Comparison of ENCODE assay signal across 25 mouse cellular contexts in the genomic region with DNA sequence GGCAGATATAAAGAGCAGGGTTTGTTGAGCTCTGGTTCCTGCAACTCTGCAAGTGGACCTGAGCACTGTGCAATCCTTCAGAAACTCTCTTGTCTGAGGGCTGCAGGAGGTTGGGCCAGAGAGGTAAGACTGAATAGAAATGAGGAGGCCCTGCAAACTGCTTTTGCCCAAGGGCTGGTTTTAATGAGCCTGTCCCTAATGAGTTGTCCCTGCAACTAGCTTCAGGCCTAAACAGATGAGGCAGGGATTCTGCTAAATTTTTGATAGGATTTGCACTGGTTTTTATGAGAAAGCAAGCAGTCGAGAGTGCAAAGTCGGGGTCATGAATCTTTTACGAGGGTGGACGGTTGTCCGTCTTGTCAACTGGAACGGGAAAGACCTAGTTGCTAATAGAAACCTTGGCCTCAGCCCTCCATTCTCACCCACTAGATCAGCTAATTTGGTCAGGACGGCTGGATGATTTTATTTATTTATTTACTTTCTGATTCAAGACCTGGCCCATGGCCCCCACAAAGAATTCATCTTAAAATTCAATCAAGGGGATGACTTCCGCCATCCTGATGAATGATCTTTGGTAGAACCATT.
A peak's percentile ranks its signal among the peaks of the same experiment; 100 is the strongest.
DNase-seq lines count a peak whose midpoint lies in the region; ATAC-seq and TF ChIP-seq lines count a peak whose summit lies in the region.
"Had no signal": no experiment of that assay in that cellular context is flagged by ENCODE, and none has a peak within 500 bp of the region (broad histone marks: within the 10 kb centered on the region; RNA-seq: fewer than 3 reads in every experiment).

No protein-coding gene starts in this region.

- ATAC-seq in forebrain, embryonic 12.5 days (ENCODE audit: low FRiP score) = peak; percentile 60; the same call in 1 of the 2 replicates
- no peak for ATAC-seq in forebrain, embryonic 15.5 days (replicated peaks)
- ATAC-seq in midbrain, embryonic 13.5 days = peak; percentile 85
- no peak for ATAC-seq in midbrain, embryonic 11.5 days (ENCODE audit: low FRiP score)
- ATAC-seq in midbrain, embryonic 15.5 days (replicated peaks) = peak; percentile 77
- ATAC-seq in monocyte, adult 5-6 weeks (replicated peaks; ENCODE audit: insufficient number of reproducible peaks, low FRiP score, low TSS enrichment, poor library complexity, severe bottlenecking) = no peak
- ATAC-seq: forebrain, embryonic 13.5 days had no signal

- H3K4me1 ChIP-seq in forebrain, embryonic 12.5 days = peaks cover 25% of the 10 kb centered on the region
- H3K4me1 ChIP-seq in forebrain, embryonic 15.5 days = peaks cover 13% of the 10 kb centered on the region
- H3K4me1 ChIP-seq in midbrain, embryonic 13.5 days (replicated peaks) = peaks cover 28% of the 10 kb centered on the region
- no peaks in the 10 kb centered on the region for H3K4me1 ChIP-seq in midbrain, embryonic 11.5 days (ENCODE audit: control insufficient read depth, insufficient read depth, low read length)
- H3K4me1 ChIP-seq in midbrain, embryonic 15.5 days = peaks cover 24% of the 10 kb centered on the region
- H3K4me1 ChIP-seq: liver, embryonic 13.5 days; lung, embryonic 15.5 days had no signal

- H3K27me3 ChIP-seq in forebrain, embryonic 12.5 days = 0 out of 2 replicates have a peak, but pooled peaks cover 5% of the 10 kb centered on the region
- H3K27me3 ChIP-seq in forebrain, embryonic 15.5 days = no peaks in the 10 kb centered on the region
- no peaks in the 10 kb centered on the region for H3K27me3 ChIP-seq in midbrain, embryonic 13.5 days
- no peaks in the 10 kb centered on the region for H3K27me3 ChIP-seq in midbrain, embryonic 11.5 days (ENCODE audit: control insufficient read depth, insufficient read depth, low read length)
- H3K27me3 ChIP-seq in midbrain, embryonic 15.5 days (replicated peaks) = no peaks in the 10 kb centered on the region
- H3K27me3 ChIP-seq: forebrain, embryonic 13.5 days; liver, embryonic 13.5 days; lung, embryonic 15.5 days had no signal

- H3K9me3 ChIP-seq in forebrain, embryonic 12.5 days = no peaks in the 10 kb centered on the region
- no peaks in the 10 kb centered on the region for H3K9me3 ChIP-seq in forebrain, embryonic 15.5 days
- H3K9me3 ChIP-seq in midbrain, embryonic 13.5 days = no peaks in the 10 kb centered on the region
- no peaks in the 10 kb centered on the region for H3K9me3 ChIP-seq in midbrain, embryonic 11.5 days (ENCODE audit: control insufficient read depth, low read length)
- H3K9me3 ChIP-seq in midbrain, embryonic 15.5 days = no peaks in the 10 kb centered on the region
- H3K9me3 ChIP-seq: forebrain, embryonic 13.5 days; liver, embryonic 13.5 days; lung, embryonic 15.5 days had no signal

- H3K4me2 ChIP-seq in forebrain, embryonic 12.5 days = no peak overlapping the region
- H3K4me2 ChIP-seq in forebrain, embryonic 15.5 days (replicated peaks) = no peak overlapping the region
- no peak overlapping the region for H3K4me2 ChIP-seq in midbrain, embryonic 13.5 days (replicated peaks)
- no peak overlapping the region for H3K4me2 ChIP-seq in midbrain, embryonic 11.5 days
- no peak overlapping the region for H3K4me2 ChIP-seq in midbrain, embryonic 15.5 days
- H3K4me2 ChIP-seq: forebrain, embryonic 13.5 days; heart, embryonic 11.5 days; liver, embryonic 13.5 days; lung, embryonic 15.5 days had no signal

- intact Hi-C loops in gastrocnemius, adult 2 months (cut with DNase I) = no loop called here

- H3K27ac ChIP-seq in forebrain, embryonic 12.5 days = 0 out of 2 replicates have a peak overlapping the region, but pooled peaks have one; percentile 9
- no peak overlapping the region for H3K27ac ChIP-seq in forebrain, embryonic 15.5 days (replicated peaks)
- H3K27ac ChIP-seq in midbrain, embryonic 13.5 days = peak overlapping the region; percentile 76
- H3K27ac ChIP-seq in midbrain, embryonic 11.5 days (ENCODE audit: low read depth, low read length) = no peak overlapping the region
- peak overlapping the region; percentile 68 for H3K27ac ChIP-seq in midbrain, embryonic 15.5 days
- no peak overlapping the region for H3K27ac ChIP-seq in gastrocnemius, adult 2 months
- H3K27ac ChIP-seq: forebrain, embryonic 13.5 days; left cerebral cortex, adult 2 months; liver, embryonic 13.5 days; lung, embryonic 15.5 days; macrophage had no signal

- WGBS in forebrain, embryonic 12.5 days = 61% methylated on average over 8 of the region's 8 CpGs
- WGBS in forebrain, embryonic 15.5 days = 44% methylated on average over 8 of the region's 8 CpGs
- 64% methylated on average over 8 of the region's 8 CpGs for WGBS in midbrain, embryonic 13.5 days
- WGBS in midbrain, embryonic 11.5 days = 75% methylated on average over 8 of the region's 8 CpGs
- 51% methylated on average over 8 of the region's 8 CpGs for WGBS in midbrain, embryonic 15.5 days

- no peak overlapping the region for H3K9ac ChIP-seq in forebrain, embryonic 12.5 days
- no peak overlapping the region for H3K9ac ChIP-seq in forebrain, embryonic 15.5 days (replicated peaks)
- no peak overlapping the region for H3K9ac ChIP-seq in midbrain, embryonic 13.5 days (replicated peaks)
- no peak overlapping the region for H3K9ac ChIP-seq in midbrain, embryonic 11.5 days (ENCODE audit: low read length)
- no peak overlapping the region for H3K9ac ChIP-seq in midbrain, embryonic 15.5 days
- H3K9ac ChIP-seq: forebrain, embryonic 13.5 days; liver, embryonic 13.5 days; lung, embryonic 15.5 days had no signal

- TF ChIP-seq CTCF in gastrocnemius, adult 2 months (IDR thresholded peaks at IDR 0.05) = no peak

- DNase-seq in midbrain, embryonic 11.5 days (ENCODE audit: low spot score, missing footprints) = no peak
- no peak for DNase-seq in cerebellum, adult 11-12 months
- DNase-seq in gastrocnemius, adult 2 months = no peak
- DNase-seq: adrenal gland, postnatal 25 days; cerebellum, adult 2 months; cerebellum, postnatal 36 days; heart, postnatal 14 days; kidney, adult 9 months; kidney, postnatal 4 days; layer of hippocampus, adult 9-11 months; left cerebral cortex, postnatal 4 days; liver, embryonic 13.5 days; right cerebral cortex, postnatal 4 days; thymus, adult 2 months had no signal

- no peak overlapping the region for H3K4me3 ChIP-seq in forebrain, embryonic 12.5 days (replicated peaks)
- H3K4me3 ChIP-seq in forebrain, embryonic 15.5 days = no peak overlapping the region
- H3K4me3 ChIP-seq in midbrain, embryonic 13.5 days (replicated peaks) = no peak overlapping the region
- no peak overlapping the region for H3K4me3 ChIP-seq in midbrain, embryonic 11.5 days (ENCODE audit: low read depth, low read length)
- no peak overlapping the region for H3K4me3 ChIP-seq in midbrain, embryonic 15.5 days
- H3K4me3 ChIP-seq in gastrocnemius, adult 2 months = no peak overlapping the region
- H3K4me3 ChIP-seq: forebrain, embryonic 13.5 days; left cerebral cortex, adult 2 months; liver, embryonic 13.5 days; lung, embryonic 15.5 days had no signal

- H3K36me3 ChIP-seq in forebrain, embryonic 12.5 days (replicated peaks) = no peaks in the 10 kb centered on the region
- no peaks in the 10 kb centered on the region for H3K36me3 ChIP-seq in forebrain, embryonic 15.5 days
- H3K36me3 ChIP-seq in midbrain, embryonic 13.5 days = no peaks in the 10 kb centered on the region
- H3K36me3 ChIP-seq in midbrain, embryonic 11.5 days (ENCODE audit: control insufficient read depth, insufficient read depth, low read length) = no peaks in the 10 kb centered on the region
- H3K36me3 ChIP-seq in midbrain, embryonic 15.5 days (replicated peaks) = no peaks in the 10 kb centered on the region
- H3K36me3 ChIP-seq: G1E; liver, embryonic 13.5 days; lung, embryonic 15.5 days had no signal

Comparison
In these comparisons a context has a peak if more than half of its experiments do, and no peak if none do; other contexts are left out.
1. ATAC-seq: peak in forebrain, embryonic 12.5 days (single experiment), midbrain, embryonic 13.5 days (single experiment) and midbrain, embryonic 15.5 days (single experiment); none in forebrain, embryonic 15.5 days (single experiment), midbrain, embryonic 11.5 days (single experiment) and monocyte, adult 5-6 weeks (single experiment).
2. H3K27ac ChIP-seq: peak in forebrain, embryonic 12.5 days (single experiment), midbrain, embryonic 13.5 days (single experiment) and midbrain, embryonic 15.5 days (single experiment); none in forebrain, embryonic 15.5 days (single experiment), midbrain, embryonic 11.5 days (single experiment) and gastrocnemius, adult 2 months (single experiment).